Mouse (Mus musculus): ENCODE data around the gene Dusp16.

DNA sequence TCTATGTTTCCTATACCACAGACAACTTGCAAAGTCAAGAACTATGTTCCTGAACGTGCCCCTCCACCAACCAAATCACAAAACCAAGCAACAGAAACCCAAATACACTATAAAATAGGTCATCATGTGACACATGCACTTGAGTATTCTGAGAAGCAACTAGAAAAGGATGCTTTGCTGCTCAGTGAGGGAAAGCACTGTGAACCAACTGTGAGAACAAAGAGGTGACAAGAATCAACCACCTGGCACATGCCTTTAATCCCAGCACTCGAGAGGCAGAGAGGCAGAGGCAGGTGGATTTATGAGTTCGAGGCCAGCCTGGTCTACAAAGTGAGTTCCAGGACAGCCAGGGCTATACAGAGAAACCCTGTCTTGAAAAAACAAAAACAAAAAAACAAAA lies 6.0 kb downstream of the Dusp16 start:
- no peak for TF ChIP-seq CTCF (IDR thresholded peaks at IDR 0.05; ENCODE audit: borderline replicate concordance, control insufficient read depth, extremely low read depth, insufficient read depth, low read length, poor library complexity)
- no peak for TF ChIP-seq POLR2A (IDR thresholded peaks at IDR 0.05; ENCODE audit: control insufficient read depth, extremely low read depth, insufficient read depth, low read length, poor library complexity)
